Mouse (Mus musculus) mammary gland, adult 2 months (tissue): ENCODE measurements around the gene 4930535I16Rik. TPM values are rescaled to one million over a fixed set of nuclear protein-coding genes. Genes with fewer than 3 reads are reported as not detected.

Source experiments
- polyA plus RNA-seq: library from polyadenylated mRNA; depleted of rRNA; stranded (reverse); fragments of >200 nt; gene quantifications from 2 replicates; pipeline ENCODE4 v1.2.3, GENCODE M21; 2012; ENCODE audit warnings: low replicate concordance; rRNA removed

The 4930535I16Rik gene
- 0.59 TPM in 1 of 2 replicates, not detected in the other for polyA plus RNA-seq

DNA sequence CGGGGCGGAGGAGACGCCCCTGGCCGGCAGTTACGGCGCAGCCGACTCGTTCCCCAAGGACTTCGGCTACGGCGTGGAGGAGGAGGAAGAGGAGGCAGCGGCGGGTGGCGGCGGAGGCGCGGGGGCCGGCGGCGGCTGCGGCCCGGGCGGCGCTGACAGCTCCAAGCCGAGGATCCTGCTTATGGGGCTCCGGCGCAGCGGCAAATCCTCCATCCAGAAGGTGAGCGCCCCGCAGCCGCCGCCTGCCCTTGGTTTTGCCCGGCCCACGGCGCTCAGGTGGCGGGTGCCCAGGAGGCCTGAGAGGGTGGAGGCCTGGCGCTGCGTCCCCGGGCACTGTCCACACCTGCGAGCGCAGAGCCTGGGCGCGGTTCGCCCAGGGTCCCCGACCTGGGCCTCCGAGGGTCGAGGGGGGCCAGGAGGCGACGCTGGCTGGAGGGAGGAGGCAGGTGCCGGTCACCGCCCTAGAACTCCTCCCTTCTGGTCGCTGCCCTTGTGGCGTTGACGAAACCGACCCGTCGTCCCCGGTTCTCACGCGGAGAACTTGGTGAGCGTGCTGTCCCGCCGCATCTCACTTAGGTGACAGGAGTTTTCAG is at the start of gene 4930535I16Rik:
Gene 4930535I16Rik, minus strand, starts transcription at position 475 of the 593 bp plus-strand sequence.

DNA sequence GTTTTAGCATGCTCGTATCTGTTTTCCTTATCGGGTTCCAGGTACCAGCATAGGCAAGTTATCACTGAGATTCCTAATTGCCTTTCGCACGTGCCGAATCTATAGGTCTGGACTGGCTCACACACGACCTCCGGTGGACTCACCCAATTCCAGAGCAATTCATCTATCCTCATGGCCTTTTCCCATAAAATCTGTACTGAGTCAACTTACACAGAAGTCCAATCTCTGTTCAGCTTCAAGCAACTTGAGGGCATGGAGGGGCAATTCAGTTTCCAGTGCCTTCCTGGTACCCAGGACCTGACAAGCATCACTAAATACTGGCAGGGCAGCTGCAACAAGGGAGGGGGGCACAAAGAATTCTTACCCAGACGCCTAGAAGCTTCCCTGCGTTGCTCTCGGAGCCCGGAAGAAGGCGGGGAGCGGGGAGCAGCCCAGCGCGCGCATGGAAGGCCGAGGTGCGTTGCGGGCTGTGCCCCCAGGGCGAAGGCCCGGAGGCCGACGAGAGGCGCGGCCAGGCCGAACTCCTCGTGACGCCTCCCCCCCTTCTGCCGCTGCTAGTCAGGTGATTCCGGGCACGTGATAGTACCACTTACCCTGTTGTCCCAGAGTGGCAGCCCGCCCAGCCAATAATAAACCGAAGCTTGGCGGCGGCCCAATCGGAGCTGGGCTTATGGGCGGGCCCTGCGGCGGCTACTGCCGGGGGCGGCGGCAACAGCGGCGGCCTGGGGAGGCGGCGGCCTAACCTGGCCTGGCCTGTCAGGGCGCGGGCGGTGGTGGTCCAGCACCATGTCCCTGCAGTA is 874 bp downstream of the 4930535I16Rik start, which contains the start of gene Rragc:
Gene Rragc, plus strand, starts transcription at position 699 of the 800 bp plus-strand sequence.

DNA sequence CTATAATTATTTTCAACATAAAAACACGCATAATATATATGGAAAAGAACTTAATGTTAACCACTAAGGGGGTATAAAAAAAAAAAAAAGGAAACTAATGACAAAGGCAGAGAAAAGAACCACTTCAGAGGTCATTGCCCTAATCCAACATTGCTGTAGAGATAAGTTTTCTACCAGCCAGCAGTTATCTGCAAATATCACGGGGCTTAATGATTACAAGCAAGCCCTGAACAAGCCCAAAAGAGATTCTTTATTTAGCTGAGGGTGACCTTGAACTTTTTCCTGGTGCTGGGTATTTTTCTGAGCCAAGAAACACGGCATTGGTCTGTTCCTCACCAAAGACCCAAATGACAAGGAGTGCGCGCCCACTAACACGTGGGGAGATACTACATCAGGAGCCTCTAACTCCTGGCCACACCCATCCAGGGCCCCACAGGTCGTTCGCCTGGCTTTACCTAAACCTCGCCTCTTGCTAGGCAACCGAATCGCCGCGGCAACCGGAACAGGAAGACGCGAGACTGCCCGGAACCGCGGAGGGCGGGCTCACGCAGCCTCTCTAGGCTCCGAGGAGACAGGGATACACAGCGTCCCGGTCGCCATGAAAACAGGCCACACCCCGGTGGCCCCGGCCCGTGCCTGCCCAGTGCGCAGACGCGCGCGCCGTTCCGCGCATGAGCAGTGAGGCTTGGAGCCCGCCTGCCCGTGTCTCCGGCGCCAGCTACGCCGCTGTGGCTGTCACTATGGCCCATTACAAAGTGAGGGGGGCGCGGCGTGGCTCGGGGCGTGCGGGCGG is 13.3 kb downstream of the 4930535I16Rik start, which contains the start of gene Mycbp:
Gene Mycbp, plus strand, starts transcription at position 500 of the 793 bp plus-strand sequence.

Other genes starting within 250 kb of the 4930535I16Rik start
- 78.9 and 106 TPM in 2 replicates for gene Macf1, start 233.7 kb downstream of the 4930535I16Rik start, polyA plus RNA-seq
- gene Ndufs5, start 199.8 kb downstream of the 4930535I16Rik start, polyA plus RNA-seq: 25.5 and 43.1 TPM in 2 replicates
- gene Akirin1, start 167.7 kb downstream of the 4930535I16Rik start, polyA plus RNA-seq: 25.3 and 69.4 TPM in 2 replicates
- 1.5 and 2.5 TPM in 2 replicates for gene Rhbdl2, start 130.1 kb downstream of the 4930535I16Rik start, polyA plus RNA-seq
- not detected in 2 replicates for gene 4933427I04Rik, start 58.3 kb downstream of the 4930535I16Rik start, polyA plus RNA-seq
- gene Mycbp, start 13.2 kb downstream of the 4930535I16Rik start, polyA plus RNA-seq: 8.1 and 21.6 TPM in 2 replicates
- gene Rragc, start 576 bp downstream of the 4930535I16Rik start, polyA plus RNA-seq: 45.0 and 60.6 TPM in 2 replicates